ENCODE assay signal across 8 mouse cellular contexts in the genomic region with DNA sequence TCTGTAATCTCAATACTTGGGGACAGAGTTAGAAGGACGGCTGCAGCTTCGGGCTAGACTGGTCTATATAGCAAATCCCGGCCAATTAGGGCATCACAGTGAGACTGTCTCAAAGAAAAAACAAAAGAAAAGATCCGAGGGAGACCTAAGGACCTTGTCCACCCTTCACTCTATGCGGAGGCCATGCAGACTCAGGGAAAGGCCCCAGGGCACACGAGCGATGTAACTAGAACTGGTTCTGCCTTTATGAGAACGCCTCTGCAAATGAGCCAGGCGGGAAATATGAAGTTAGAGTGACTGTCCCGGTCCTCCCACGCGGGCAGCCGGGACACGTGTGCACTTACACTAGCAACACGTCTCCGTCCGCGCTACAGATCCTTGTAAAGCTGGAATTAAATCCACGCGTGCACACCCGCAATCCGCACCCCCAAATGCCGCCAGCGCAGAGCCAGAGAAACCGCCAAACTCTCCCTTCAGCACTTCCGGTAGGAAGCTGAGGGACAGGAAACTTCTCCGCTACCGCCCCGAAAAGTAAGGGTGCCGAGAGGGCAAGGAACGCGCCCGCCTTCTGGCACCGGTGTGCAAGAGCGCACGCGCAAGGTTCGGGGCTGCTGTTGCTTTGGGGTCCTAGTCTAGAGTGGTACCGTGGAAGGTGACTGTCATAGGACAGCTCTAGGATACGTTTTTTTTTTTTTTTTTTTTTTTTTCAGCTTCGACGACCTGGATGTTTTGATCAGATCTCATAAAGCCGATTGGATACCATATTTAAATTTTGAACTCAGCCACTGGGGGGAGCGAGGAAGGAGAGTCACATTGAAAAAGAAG. TPM values are rescaled to one million over a fixed set of nuclear protein-coding genes. Genes with fewer than 3 reads are reported as not detected.
DNase-seq lines count a peak whose midpoint lies in the region; ATAC-seq lines count a peak whose summit lies in the region.

A gene (minus strand): TSS at position 492 of the 825 bp plus-strand sequence.

- DNase-seq in Muller cell, postnatal 12 days (ENCODE audit: inconsistent ontology term): peak; percentile 90
- peak; percentile 93 for DNase-seq in cerebellum, adult 9-11 months
- DNase-seq in frontal cortex, postnatal 10 days (ENCODE audit: low spot score in 2 of 2): peak; percentile 90 to 93
- DNase-seq in layer of hippocampus, postnatal 14 days (ENCODE audit: low spot score in 2 of 2): peak; percentile 91 to 95
- peak; percentile 91 for DNase-seq in lung, postnatal 14 days
- peak; percentile 82 for DNase-seq in retina, adult 2 months (ENCODE audit: low read depth, low spot score)
- DNase-seq in thymus, postnatal 36 days: peak; percentile 92 to 93

- no peaks in the 10 kb centered on the region for H3K27me3 ChIP-seq in hindbrain, embryonic 12.5 days

- peak within 1 kb of the TSS; percentile 78 for H3K4me2 ChIP-seq in hindbrain, embryonic 12.5 days (replicated peaks)

- H3K4me3 ChIP-seq in hindbrain, embryonic 12.5 days: peak within 1 kb of the TSS; percentile 86

- ATAC-seq in hindbrain, embryonic 12.5 days (ENCODE audit: low FRiP score): peak; percentile 89

- H3K9me3 ChIP-seq in hindbrain, embryonic 12.5 days (replicated peaks): no peaks in the 10 kb centered on the region

- WGBS in hindbrain, embryonic 12.5 days: under 1% methylated on average over 44 of the region's 44 CpGs

- H3K9ac ChIP-seq in hindbrain, embryonic 12.5 days: peak within 1 kb of the TSS; percentile 83

- peaks cover 24% of the 10 kb centered on the region for H3K36me3 ChIP-seq in hindbrain, embryonic 12.5 days

- peak within 1 kb of the TSS; percentile 36; the same call in 1 of the 2 replicates for H3K27ac ChIP-seq in hindbrain, embryonic 12.5 days

- peaks cover 18% of the 10 kb centered on the region for H3K4me1 ChIP-seq in hindbrain, embryonic 12.5 days

RNA-seq across cellular contexts. Expression of the gene that starts here (rescaled TPM):
- polyA plus RNA-seq in hindbrain, embryonic 12.5 days (2016; fragmentation: Nextera tagmentation; extraction: Ambion mirVana): 18.9 and 24.5 TPM in 2 replicates
- total RNA-seq in layer of hippocampus, postnatal 14 days (2021): 1 to 10 TPM; 6.6 to 7.9 TPM

Comparison
In these comparisons a context has a peak if more than half of its experiments do, and no peak if none do; other contexts are left out.
1. Peak in every context shown above with its lines: DNase-seq, ATAC-seq, H3K4me3 ChIP-seq and H3K27ac ChIP-seq.